Mouse (Mus musculus): ENCODE measurements around the gene Ocel1.

The Ocel1 gene

DNA sequence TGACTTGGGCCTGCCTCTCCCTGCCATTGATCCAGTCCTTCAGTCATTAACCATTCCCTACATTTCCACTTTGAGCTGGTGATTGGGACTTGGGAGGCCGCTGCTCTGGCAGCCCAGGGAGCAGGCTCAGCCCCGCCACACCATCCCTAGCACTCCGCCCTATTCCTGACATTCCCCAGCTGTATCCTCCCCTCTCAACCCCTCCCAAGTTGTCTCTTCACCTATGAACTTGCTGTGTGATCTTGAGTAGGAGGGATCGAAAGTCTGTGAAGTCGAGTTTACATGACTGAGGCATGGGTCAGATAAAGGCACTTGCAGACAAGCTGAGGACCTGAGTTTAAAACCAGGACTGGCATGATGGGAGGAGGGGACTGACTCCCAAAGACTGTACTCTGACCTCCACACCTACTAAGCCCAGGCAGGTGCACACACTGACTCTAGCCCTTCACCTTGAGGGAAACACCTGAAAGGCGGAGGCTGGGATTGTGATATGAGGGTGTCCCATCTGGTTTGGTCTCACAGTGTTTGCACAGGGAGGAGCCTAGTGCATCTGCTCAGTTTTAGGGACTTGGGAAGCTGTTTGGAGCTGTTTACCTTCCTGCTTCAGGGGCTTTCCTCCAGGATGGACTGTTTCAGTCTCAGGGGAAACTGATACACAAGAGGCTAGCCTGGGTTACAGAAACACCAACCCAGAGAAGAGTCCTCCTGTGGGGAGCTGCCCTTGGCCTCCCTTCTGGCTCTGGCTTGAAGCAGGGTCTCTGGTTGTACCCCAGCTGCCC lies 32.2 kb downstream of the Ocel1 start:
- in situ Hi-C loops (cut with MboI, MseI) = no loop called here

DNA sequence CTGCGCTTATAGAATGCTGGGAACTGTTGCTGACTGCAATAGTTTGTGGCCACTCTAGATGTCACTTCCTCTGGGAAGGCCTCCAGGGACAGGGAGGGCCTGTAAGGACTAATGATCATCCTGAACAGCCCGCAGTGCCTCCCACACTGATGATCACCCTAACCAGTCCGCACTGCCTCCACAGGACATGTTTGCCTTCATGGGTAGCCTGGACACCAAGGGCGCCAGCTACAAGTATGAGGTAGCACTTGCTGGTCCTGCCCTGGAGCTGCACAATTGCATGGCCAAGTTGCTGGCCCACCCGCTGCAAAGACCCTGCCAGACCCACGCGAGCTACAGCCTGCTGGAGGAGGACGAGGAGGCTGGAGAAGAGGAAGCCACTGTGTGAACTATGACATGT lies 32.9 kb downstream of the Ocel1 start:
- in situ Hi-C loops (cut with MboI, MseI) = no loop called here

DNA sequence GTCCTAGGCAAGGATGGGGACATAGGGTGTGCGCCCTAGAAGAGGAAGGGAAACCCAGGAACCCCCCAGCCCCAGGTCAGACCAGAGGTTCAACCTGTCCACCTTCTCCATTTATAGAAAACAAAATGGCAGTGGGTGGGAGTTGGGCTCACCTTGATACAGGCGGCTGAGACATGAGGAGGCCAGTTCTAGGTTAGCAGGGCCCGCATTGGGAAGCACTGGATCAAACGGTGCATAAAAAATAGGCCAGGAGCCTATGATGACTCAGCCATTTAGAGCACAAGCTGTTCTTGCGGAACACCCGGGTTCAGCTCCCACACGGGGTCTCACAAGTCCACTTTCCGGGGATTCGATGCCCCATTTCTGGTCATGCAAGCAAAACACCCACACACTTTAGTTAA lies 33.9 kb downstream of the Ocel1 start:
- in situ Hi-C loops (cut with MboI, MseI) = no loop called here

DNA sequence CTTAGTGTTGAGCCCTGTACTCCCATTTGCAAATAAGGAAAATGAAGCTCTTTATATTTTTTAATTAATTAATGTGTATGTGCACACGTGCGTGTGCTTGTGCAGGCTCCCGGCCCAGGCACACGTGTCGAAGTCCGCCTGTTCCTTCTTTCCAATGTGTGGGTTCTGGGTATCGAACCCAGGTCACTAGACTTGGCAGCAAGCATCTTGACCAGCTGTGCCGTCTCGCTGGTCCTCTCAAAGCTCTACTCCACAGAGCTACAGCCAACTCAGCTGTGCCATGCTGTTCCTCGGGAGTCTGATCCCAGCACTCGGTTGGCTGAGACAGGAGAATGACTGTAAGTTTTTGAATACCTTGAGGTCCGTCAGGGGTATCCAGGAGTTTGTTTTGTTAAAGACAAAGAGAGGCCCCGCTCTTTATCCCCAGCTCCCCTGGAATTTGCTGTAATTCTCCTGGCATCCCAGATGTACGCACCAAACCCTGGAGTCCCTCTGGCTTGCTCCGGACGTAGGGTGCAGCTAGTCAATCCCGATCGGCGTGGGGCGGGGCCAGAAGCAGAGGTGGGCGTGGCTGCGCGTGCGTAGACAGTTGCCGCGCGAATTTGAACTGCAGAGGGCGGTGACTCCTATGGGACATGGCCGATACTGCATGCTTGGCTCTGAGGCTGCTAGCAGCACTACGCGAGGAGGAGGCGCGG lies 34.5 kb downstream of the Ocel1 start, which contains the start of gene Ankle1:
Gene Ankle1 (plus strand): TSS at position 610 of the 698 bp plus-strand sequence.
- in situ Hi-C loops (cut with MboI, MseI) = no loop called here

DNA sequence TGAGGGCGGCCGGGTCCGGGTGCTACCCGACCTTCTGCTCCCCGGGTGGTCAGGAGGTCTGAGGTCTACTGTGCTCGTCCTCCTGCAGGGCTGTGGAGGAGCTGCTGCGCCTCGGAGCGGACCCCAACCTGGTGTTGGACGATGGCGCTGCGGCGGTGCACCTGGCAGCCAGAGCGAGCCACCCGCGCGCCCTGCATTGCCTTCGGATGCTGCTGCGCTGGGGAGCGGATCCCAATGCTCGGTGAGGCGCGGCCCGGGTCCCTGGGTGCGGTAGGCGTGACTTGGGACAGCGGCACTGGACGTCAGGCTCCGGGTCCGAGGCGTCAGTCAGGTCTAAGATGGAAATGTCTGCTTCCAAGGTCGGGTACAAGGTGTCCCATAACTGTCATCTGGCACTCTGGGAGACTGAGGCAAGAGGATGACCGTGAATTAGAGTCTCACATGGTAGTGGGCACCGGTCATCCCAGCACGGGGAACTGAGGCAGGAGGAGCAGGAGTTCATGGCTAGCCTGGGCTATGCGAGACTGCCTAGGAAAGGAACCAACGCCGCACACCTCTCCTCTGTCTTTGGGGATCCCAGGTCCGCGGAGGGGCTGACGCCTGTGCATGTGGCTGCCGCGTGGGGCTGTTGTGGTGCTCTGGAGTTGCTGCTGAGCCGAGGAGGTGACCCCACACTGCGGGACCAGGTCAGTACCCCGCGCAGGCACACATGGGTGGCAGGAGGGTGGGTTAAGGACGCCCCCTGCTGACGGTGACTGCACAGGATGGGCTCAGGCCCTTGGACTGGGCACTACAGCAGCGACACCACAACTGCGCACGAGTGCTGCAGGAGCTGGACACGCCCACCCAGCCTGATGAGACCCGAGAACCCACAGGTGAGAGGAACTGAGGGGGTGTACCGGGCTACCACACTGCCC lies 35.3 kb downstream of the Ocel1 start:
- in situ Hi-C loops (cut with MboI, MseI) = no loop called here

DNA sequence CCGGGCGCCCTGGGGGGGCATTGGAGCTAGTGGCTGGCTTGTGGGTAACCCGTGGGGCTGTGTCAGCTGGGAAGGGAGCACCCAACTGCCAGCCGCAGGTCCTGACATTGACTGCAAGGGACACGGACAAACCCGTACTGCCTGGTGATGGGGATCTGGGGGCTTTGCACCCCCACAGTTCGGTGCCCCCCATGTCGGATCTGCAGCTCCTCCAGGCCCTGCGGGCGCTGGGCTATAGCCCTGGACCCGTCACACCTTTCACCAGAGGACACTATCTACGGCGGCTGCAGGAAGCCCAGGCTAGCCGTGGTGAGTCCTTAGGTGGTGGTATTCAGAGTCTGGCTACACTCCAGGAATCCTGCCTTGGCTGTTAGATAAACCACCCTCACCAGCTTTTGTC lies 36.3 kb downstream of the Ocel1 start:
- in situ Hi-C loops (cut with MboI, MseI) = no loop called here

DNA sequence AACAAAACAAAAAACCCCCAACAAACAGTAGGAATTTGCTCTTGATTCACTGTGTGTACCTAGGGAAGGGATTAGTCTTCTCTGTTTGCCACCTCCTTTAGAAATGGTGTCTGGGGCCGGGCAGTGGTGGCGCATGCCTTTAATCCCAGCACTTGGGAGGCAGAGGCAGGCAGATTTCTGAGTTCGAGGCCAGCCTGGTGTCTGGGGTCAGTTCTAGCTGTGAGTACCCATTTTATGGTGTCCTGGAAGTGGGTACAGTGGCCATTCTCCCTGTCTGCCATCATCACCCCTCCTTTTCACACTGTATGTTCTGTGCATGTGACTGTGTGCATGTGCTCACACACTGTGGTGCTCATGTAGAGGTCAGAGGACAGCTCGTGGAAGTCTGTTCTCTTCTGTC lies 37.1 kb downstream of the Ocel1 start:
- in situ Hi-C loops (cut with MboI, MseI) = no loop called here

DNA sequence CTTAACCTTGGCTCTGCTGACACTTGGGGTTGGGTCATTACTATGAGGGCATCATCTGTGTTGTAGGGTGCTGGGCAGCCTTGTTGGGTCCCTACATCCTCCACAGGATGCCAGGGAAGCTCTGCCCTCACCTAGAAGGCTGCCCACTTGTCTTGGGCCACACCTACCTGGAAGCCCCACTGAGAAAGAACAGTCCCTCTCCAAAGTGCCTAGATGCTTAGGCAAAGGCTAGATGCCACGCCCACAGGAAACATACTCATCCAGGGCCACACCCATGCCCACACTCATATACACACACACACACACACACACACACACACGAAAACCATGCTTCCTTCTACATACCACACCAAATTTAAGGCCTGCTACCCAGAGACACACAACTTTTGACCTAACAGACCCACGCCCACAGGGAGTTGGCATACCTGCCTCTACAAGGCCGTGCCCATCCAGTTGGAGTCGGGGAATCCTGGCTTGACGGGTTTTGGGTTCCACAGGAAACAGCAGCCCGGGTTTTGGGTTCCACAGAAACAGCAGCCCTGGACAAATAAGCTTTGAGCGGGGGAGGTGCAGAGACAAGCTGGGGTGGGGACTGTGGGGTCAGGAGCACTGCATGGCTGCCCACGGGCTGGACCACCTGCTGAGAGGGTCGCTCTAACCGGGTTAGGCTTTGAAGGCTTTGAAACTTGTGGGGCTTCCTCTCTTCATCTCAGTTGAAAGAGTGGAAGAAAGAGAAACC lies 40.6 kb downstream of the Ocel1 start:
- in situ Hi-C loops (cut with MboI, MseI) = loop anchor here (5.0 kb wide), 1 partner anchor 1116 kb away; no protein-coding TSS in a partner anchor

DNA sequence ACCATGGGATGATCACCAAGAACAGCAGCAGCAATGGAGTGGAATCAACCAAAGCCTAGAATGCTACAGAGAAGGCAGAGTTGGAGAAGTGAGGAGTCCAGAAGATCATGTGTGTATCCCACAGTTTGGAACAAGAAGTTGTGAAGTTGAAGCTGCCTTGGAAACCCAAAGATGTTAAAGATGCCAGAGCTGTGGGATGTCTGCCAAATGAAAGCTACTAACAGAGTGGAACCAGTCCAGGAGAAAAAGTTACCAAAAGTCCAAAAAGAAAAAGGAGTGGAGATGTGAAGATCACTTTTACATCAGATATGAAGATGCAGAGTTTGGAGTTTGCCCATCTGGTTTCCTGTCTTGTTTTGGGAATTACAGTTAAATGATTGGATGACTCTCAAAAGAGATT lies 51.0 kb downstream of the Ocel1 start:
- in situ Hi-C loops (cut with MboI, MseI) = no loop called here
